Mouse (Mus musculus) forelimb bud, embryonic 11.5 days (tissue): ENCODE measurements around the gene Thumpd3.
A peak's percentile ranks its signal among the peaks of the same experiment; 100 is the strongest.

Source experiments
- DNase-seq: peaks from one replicate; pipeline ENCODE4 v3.0.0-alpha.2; 2012; ENCODE audit warnings: low read depth, low spot score

The Thumpd3 gene

GRCm38 (mm10) chr6:113037946-113038734, 7.9 kb upstream of the Thumpd3 start:
- peak; percentile 65 for DNase-seq

- no peak for DNase-seq
Observed at GRCm38 (mm10) chr6:113038735-113039058, 7.3 kb upstream of the Thumpd3 start.

- DNase-seq: no peak
Observed at GRCm38 (mm10) chr6:113040319-113040718, 5.7 kb upstream of the Thumpd3 start.

GRCm38 (mm10) chr6:113041215-113041990, 4.6 kb upstream of the Thumpd3 start:
- DNase-seq: no peak

- DNase-seq: no peak
Observed at GRCm38 (mm10) chr6:113045575-113045974, 450 bp upstream of the Thumpd3 start.

GRCm38 (mm10) chr6:113047016-113047746, 1.2 kb downstream of the Thumpd3 start:
- DNase-seq: no peak

GRCm38 (mm10) chr6:113048371-113048770, 2.3 kb downstream of the Thumpd3 start:
- no peak for DNase-seq

- DNase-seq: no peak
Observed at GRCm38 (mm10) chr6:113049159-113049558, 3.1 kb downstream of the Thumpd3 start.

- no peak for DNase-seq
Observed at GRCm38 (mm10) chr6:113052972-113053371, 6.9 kb downstream of the Thumpd3 start.

- no peak for DNase-seq
Observed at GRCm38 (mm10) chr6:113054552-113055107, 8.6 kb downstream of the Thumpd3 start.

GRCm38 (mm10) chr6:113060892-113061563, 15.0 kb downstream of the Thumpd3 start:
- no peak for DNase-seq

- no peak for DNase-seq
Observed at GRCm38 (mm10) chr6:113062253-113062652, 16.2 kb downstream of the Thumpd3 start.

- DNase-seq: no peak
Observed at GRCm38 (mm10) chr6:113063363-113063762, 17.3 kb downstream of the Thumpd3 start.

- no peak for DNase-seq
Observed at GRCm38 (mm10) chr6:113065186-113065585, 19.2 kb downstream of the Thumpd3 start.

GRCm38 (mm10) chr6:113069154-113069553, 23.1 kb downstream of the Thumpd3 start:
- DNase-seq: no peak

- no peak for DNase-seq
Observed at GRCm38 (mm10) chr6:113075261-113075660, 29.2 kb downstream of the Thumpd3 start.

- peak; percentile 97 for DNase-seq
Observed at GRCm38 (mm10) chr6:113076012-113076685, 30.1 kb downstream of the Thumpd3 start.

- peak; percentile 97 for DNase-seq
Observed at GRCm38 (mm10) chr6:113076686-113077516, 30.9 kb downstream of the Thumpd3 start, which contains the start of gene Setd5. Setd5 (plus strand) TSS chr6:113077365.

GRCm38 (mm10) chr6:113077569-113078030, 31.6 kb downstream of the Thumpd3 start:
- DNase-seq: peak; percentile 29
